Mouse (Mus musculus) myocyte (in vitro differentiated cells): ENCODE measurements around the gene Etv5.

ENCODE experiments used
- E2F4 ChIP-seq: IDR thresholded peaks from one replicate; pipeline ENCODE4 v1.6.1; 2011; ENCODE audit warnings: mild to moderate bottlenecking, control low read depth, moderate library complexity; ENCODE audit not compliant: insufficient read depth
- MAX ChIP-seq: IDR thresholded peaks from one replicate; pipeline ENCODE4 v1.6.1; 2011; ENCODE audit warnings: low read depth, mild to moderate bottlenecking, control low read depth
- MYOG ChIP-seq, 3 experiments: IDR thresholded peaks; one replicate each; pipeline ENCODE4 v1.6.1; 2011; ENCODE audit warnings: control low read depth in 2 of 3, low read depth in 2 of 3, mild to moderate bottlenecking in 2 of 3; ENCODE audit not compliant: insufficient read length in 2 of 3, control insufficient read depth in 1 of 3, insufficient read depth in 1 of 3
- POLR2A ChIP-seq: IDR thresholded peaks from one replicate; pipeline ENCODE4 v1.6.1; 2011; ENCODE audit warnings: low read depth, mild to moderate bottlenecking, control low read depth, moderate library complexity; ENCODE audit not compliant: insufficient read length
- TCF12 ChIP-seq: IDR thresholded peaks from one replicate; pipeline ENCODE4 v1.6.1; 2011; ENCODE audit warnings: mild to moderate bottlenecking, control low read depth; ENCODE audit not compliant: poor library complexity, insufficient read depth, severe bottlenecking
- USF1 ChIP-seq: IDR thresholded peaks from one replicate; pipeline ENCODE4 v1.6.1; 2011; ENCODE audit warnings: low read depth, mild to moderate bottlenecking, control low read depth, moderate library complexity

- TF ChIP-seq POLR2A = no peak
- TF ChIP-seq TCF12 = no peak
- no peak for TF ChIP-seq USF1
- TF ChIP-seq E2F4 = no peak
- no peak for TF ChIP-seq MAX
- no peak for TF ChIP-seq MYOG (IDR thresholded peaks at IDR 0.05; ENCODE audit: control insufficient read depth in 1 of 3, insufficient read depth in 1 of 3, insufficient read length in 2 of 3, low read depth in 2 of 3)
Observed at GRCm38 (mm10) chr16:22408642-22409360, 30.7 kb downstream of the Etv5 start.
